Mouse (Mus musculus): Measurements from ENCODE around the gene Erich3. TPM values are rescaled to one million over a fixed set of nuclear protein-coding genes. Genes with fewer than 3 reads are reported as not detected.

Erich3 gene
- polyA plus RNA-seq, 1 experiment: 11.7 TPM

DNA sequence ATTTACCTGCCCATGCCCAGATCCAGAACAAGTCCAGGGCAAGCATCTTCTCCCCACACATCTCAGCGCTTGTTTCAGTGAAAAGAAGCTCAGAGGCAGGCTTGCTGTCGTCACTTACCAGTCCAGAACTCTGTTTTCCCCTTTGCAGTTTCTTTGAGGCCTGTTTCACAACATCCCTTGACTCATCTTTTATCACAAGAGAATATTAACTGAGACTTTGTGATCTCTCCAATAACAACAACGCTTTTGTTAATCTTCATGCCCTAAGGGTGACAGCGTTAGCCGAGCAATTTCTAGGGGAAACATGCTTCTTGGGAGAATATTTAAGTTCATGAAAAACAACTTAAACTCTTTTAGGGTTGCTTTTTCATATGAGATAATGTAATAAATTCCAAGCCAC lies 7.9 kb upstream of the Erich3 start:
- Histone ChIP-seq H3K27me3 (ENCODE audit: control insufficient read depth, insufficient read depth, low read length) (no peaks in the 10 kb centered on the region), H3K4me3 (replicated peaks; ENCODE audit: insufficient read depth, low read depth, low read length) (no peak overlapping the region), H3K27ac (ENCODE audit: insufficient read depth, low read length) (no peak overlapping the region), H3K4me1 (ENCODE audit: control insufficient read depth, insufficient read depth, low read length) (no peaks in the 10 kb centered on the region; the same call in 1 of the 2 replicates)
- DNase-seq: no peak
- TF ChIP-seq CTCF (IDR thresholded peaks at IDR 0.05; ENCODE audit: borderline replicate concordance, insufficient read depth, low read depth, low read length) (no peak), POLR2A (IDR thresholded peaks at IDR 0.05; ENCODE audit: borderline replicate concordance, insufficient read depth, low read length) (no peak)
- WGBS: 97% methylated on average over 5 of the region's 5 CpGs

GRCm38 (mm10) chr3:154663976-154664581 lies 420 bp downstream of the Erich3 start:
- Histone ChIP-seq H3K4me3 (replicated peaks; ENCODE audit: insufficient read depth, low read depth, low read length) (peak overlapping the region; percentile 68), H3K4me1 (ENCODE audit: control insufficient read depth, insufficient read depth, low read length) (no peaks in the 10 kb centered on the region; the same call in 1 of the 2 replicates), H3K27ac (ENCODE audit: insufficient read depth, low read length) (peak overlapping the region; percentile 76), H3K27me3 (ENCODE audit: control insufficient read depth, insufficient read depth, low read length) (no peaks in the 10 kb centered on the region)
- peak; percentile 25; the same call in 1 of the 2 replicates for TF ChIP-seq POLR2A (IDR thresholded peaks at IDR 0.05; ENCODE audit: borderline replicate concordance, insufficient read depth, low read length)
- no peak for TF ChIP-seq CTCF (IDR thresholded peaks at IDR 0.05; ENCODE audit: borderline replicate concordance, insufficient read depth, low read depth, low read length)
- DNase-seq: peak; percentile 82 to 84
- 2% methylated on average over 26 of the region's 27 CpGs for WGBS

DNA sequence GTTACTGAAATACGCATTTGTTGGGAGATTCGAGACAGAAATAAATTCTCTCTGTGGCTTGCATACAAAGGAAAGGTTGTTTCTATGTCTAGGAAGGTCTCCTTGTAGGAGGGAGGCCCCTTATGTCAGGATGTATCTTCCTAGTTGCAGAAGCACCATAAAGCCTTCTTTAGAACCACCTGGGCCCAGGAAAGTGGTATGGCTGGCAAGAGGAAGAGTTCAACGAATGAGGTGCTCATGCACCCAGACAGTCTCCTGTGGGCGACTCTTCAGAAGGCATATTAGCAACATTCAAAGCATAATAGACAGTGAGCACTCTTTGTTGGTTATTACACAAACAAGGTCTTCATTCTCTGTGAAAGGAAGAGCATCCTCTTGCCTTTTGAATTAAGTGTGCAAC lies 977 bp downstream of the Erich3 start:
- TF ChIP-seq CTCF (IDR thresholded peaks at IDR 0.05; ENCODE audit: borderline replicate concordance, insufficient read depth, low read depth, low read length) (no peak), POLR2A (IDR thresholded peaks at IDR 0.05; ENCODE audit: borderline replicate concordance, insufficient read depth, low read length) (no peak)
- H3K27ac ChIP-seq (ENCODE audit: insufficient read depth, low read length): peak overlapping the region; percentile 76
- no peak for DNase-seq
- peak overlapping the region; percentile 68 for H3K4me3 ChIP-seq (replicated peaks; ENCODE audit: insufficient read depth, low read depth, low read length)
- no peaks in the 10 kb centered on the region; the same call in 1 of the 2 replicates for H3K4me1 ChIP-seq (ENCODE audit: control insufficient read depth, insufficient read depth, low read length)
- no peaks in the 10 kb centered on the region for H3K27me3 ChIP-seq (ENCODE audit: control insufficient read depth, insufficient read depth, low read length)
- WGBS: 37% methylated on average over 4 of the region's 4 CpGs

DNA sequence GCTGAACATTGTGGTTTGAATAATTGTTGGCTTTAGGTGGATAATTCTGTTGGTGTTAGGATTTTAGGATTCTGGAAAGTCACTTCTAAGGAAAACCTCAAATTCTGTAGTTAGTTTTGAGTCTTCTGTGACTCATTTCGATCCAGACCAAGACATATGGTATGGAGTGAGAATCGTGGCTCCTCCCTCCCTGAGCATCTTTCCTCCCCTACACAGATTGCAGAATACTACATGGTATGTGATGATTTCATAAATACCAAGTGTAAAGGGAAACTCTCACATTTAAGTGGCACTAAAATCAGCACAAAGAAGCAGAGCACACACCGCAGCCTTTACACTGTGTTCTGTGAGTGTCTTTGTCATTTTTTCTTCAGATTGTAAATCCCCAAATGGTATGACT lies 4.8 kb downstream of the Erich3 start:
- Histone ChIP-seq H3K27me3 (ENCODE audit: control insufficient read depth, insufficient read depth, low read length) (no peaks in the 10 kb centered on the region), H3K27ac (ENCODE audit: insufficient read depth, low read length) (no peak overlapping the region), H3K4me1 (ENCODE audit: control insufficient read depth, insufficient read depth, low read length) (no peaks in the 10 kb centered on the region; the same call in 1 of the 2 replicates), H3K4me3 (replicated peaks; ENCODE audit: insufficient read depth, low read depth, low read length) (no peak overlapping the region)
- WGBS: 91% methylated on average over 3 of the region's 3 CpGs
- TF ChIP-seq CTCF (IDR thresholded peaks at IDR 0.05; ENCODE audit: borderline replicate concordance, insufficient read depth, low read depth, low read length) (no peak), POLR2A (IDR thresholded peaks at IDR 0.05; ENCODE audit: borderline replicate concordance, insufficient read depth, low read length) (no peak)
- no peak for DNase-seq

DNA sequence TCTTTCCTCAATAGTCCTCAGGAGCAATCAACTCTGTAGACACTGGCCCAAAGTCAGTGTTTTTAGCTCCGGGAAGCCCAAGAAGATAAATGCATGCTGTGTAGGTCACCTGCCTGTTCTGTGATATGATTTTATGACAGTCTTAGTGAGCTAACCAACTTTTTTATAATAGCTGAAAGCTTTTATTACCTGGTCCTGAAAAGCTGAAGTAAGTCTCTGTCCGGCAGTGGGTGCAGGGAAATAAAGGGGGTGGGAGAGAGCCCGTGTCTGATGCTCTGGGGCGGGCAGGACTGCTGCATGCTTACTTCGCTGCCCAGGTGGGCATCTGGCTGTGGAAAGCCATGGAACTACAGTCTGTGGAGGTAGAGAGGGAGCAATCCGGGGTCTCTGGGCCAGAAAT lies 6.9 kb downstream of the Erich3 start:
- Histone ChIP-seq H3K4me3 (replicated peaks; ENCODE audit: insufficient read depth, low read depth, low read length) (no peak overlapping the region), H3K4me1 (ENCODE audit: control insufficient read depth, insufficient read depth, low read length) (no peaks in the 10 kb centered on the region), H3K27me3 (ENCODE audit: control insufficient read depth, insufficient read depth, low read length) (no peaks in the 10 kb centered on the region), H3K27ac (ENCODE audit: insufficient read depth, low read length) (no peak overlapping the region)
- TF ChIP-seq POLR2A (IDR thresholded peaks at IDR 0.05; ENCODE audit: borderline replicate concordance, insufficient read depth, low read length) (no peak), CTCF (IDR thresholded peaks at IDR 0.05; ENCODE audit: borderline replicate concordance, insufficient read depth, low read depth, low read length) (no peak)
- no peak for DNase-seq
- WGBS: 89% methylated on average over 6 of the region's 6 CpGs

DNA sequence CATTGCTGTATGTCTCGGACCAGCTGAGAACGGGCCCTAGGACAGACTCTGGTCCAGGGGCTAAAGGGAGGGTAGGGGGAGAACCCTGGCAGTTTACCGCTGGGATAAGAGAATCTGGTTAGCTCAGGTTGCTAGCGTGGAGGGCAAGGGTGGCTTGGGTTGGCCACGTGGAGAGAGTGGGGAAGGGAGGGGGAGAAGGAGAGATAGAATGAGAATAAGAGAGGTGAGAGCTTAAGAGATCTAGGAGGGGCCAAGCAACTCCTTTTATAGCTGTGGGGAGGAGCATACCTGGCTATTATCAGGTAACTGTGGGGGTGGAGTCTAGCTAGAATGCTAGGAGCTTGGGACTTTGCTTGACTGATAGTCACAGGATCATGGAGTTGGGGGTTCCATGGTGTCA lies 7.4 kb downstream of the Erich3 start:
- no peaks in the 10 kb centered on the region for H3K27me3 ChIP-seq (ENCODE audit: control insufficient read depth, insufficient read depth, low read length)
- no peak overlapping the region for H3K4me3 ChIP-seq (replicated peaks; ENCODE audit: insufficient read depth, low read depth, low read length)
- H3K27ac ChIP-seq (ENCODE audit: insufficient read depth, low read length): no peak overlapping the region
- TF ChIP-seq CTCF (IDR thresholded peaks at IDR 0.05; ENCODE audit: borderline replicate concordance, insufficient read depth, low read depth, low read length): no peak
- no peak for TF ChIP-seq POLR2A (IDR thresholded peaks at IDR 0.05; ENCODE audit: borderline replicate concordance, insufficient read depth, low read length)
- no peak for DNase-seq
- WGBS: 78% methylated on average over 5 of the region's 5 CpGs
- no peaks in the 10 kb centered on the region for H3K4me1 ChIP-seq (ENCODE audit: control insufficient read depth, insufficient read depth, low read length)

DNA sequence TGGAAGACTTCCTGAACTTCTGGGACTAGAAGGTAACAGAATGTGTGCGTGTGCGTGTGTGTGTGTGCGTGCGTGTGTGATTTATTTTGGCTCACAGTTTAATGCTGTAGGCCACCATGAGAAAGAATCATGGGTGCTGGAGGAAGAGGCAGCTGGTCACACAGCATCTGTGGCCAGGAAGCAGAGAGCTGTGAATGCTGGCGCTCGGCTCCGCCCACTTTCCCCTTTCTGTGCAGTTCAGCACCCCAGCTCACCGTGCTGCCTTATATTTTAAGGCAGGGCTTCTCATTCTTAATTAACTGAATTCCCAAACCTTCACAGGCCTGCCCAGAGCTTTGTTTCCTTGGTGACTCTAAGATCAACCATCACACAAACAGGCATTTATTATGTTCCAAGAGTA lies 9.7 kb downstream of the Erich3 start:
- Histone ChIP-seq H3K4me3 (replicated peaks; ENCODE audit: insufficient read depth, low read depth, low read length) (no peak overlapping the region), H3K27me3 (ENCODE audit: control insufficient read depth, insufficient read depth, low read length) (no peaks in the 10 kb centered on the region), H3K4me1 (ENCODE audit: control insufficient read depth, insufficient read depth, low read length) (no peaks in the 10 kb centered on the region), H3K27ac (ENCODE audit: insufficient read depth, low read length) (no peak overlapping the region)
- WGBS: 61% methylated on average over 8 of the region's 8 CpGs
- DNase-seq: no peak
- no peak for TF ChIP-seq POLR2A (IDR thresholded peaks at IDR 0.05; ENCODE audit: borderline replicate concordance, insufficient read depth, low read length)
- TF ChIP-seq CTCF (IDR thresholded peaks at IDR 0.05; ENCODE audit: borderline replicate concordance, insufficient read depth, low read depth, low read length): no peak

GRCm38 (mm10) chr3:154682570-154682969 lies 18.9 kb downstream of the Erich3 start:
- Histone ChIP-seq H3K27ac (ENCODE audit: insufficient read depth, low read length) (no peak overlapping the region), H3K4me3 (replicated peaks; ENCODE audit: insufficient read depth, low read depth, low read length) (no peak overlapping the region), H3K4me1 (ENCODE audit: control insufficient read depth, insufficient read depth, low read length) (peaks cover 3% of the 10 kb centered on the region; the same call in 1 of the 2 replicates), H3K27me3 (ENCODE audit: control insufficient read depth, insufficient read depth, low read length) (no peaks in the 10 kb centered on the region)
- no peak for DNase-seq
- 84% methylated on average over 2 of the region's 2 CpGs for WGBS
- TF ChIP-seq CTCF (IDR thresholded peaks at IDR 0.05; ENCODE audit: borderline replicate concordance, insufficient read depth, low read depth, low read length) (no peak), POLR2A (IDR thresholded peaks at IDR 0.05; ENCODE audit: borderline replicate concordance, insufficient read depth, low read length) (no peak)
